Mouse (Mus musculus) left cerebral cortex, adult 2 months (tissue): ENCODE measurements around the gene Stom. TPM values are rescaled to one million over a fixed set of nuclear protein-coding genes. Genes with fewer than 3 reads are reported as not detected.

Experiments
- DNase-seq, 2 experiments: peaks; one replicate each; pipeline ENCODE4 v3.0.0; 2021 to 2022; ENCODE audit warnings: low spot score in 2 of 2, mixed read lengths in 1 of 2; ENCODE audit errors: extremely low spot score in 1 of 2
- H3K27ac ChIP-seq: fragments of 200-600 bp; 2 replicates; pipeline ENCODE4 v1.8.1; 2022
- H3K4me3 ChIP-seq: fragments of 200-600 bp; 2 replicates; pipeline ENCODE4 v1.8.1; 2022
- CTCF ChIP-seq: fragments of 200-600 bp; IDR thresholded peaks from 2 replicates; pipeline ENCODE4 v1.8.1; 2022; ENCODE audit warnings: antibody characterized with exemption, mild to moderate bottlenecking, moderate library complexity
- intact Hi-C: fragments of 180-260 bp; cut with DNase I; formaldehyde crosslinking; loops from one replicate; pipeline ENCODE4 v1.15.1; 2025
- long read RNA-seq, 2 experiments: library from polyadenylated mRNA; stranded (forward); transcript quantifications; one replicate each; pipeline ENCODE4 v2.0.0; 2021; ENCODE audit warnings: borderline mapping rate in 2 of 2
- total RNA-seq, 2 experiments: library from RNA; stranded (reverse); gene quantifications; 2 replicates each; pipeline ENCODE4 v1.2.3; 2021

The Stom gene
- total RNA-seq = 1 to 10 TPM; 6.3 to 6.7 TPM
- long read RNA-seq, experiment 1, partial matches to known transcripts = 0 of 4 reads
- long read RNA-seq, experiment 1, other reads (novel, unspliced or antisense) = 1 of 4 reads
- long read RNA-seq, experiment 2, transcript Stom-201 (7 exons, 2,787 nt) = major isoform, 6 of 8 reads
- long read RNA-seq, experiment 2, partial matches to known transcripts = 1 of 8 reads
- long read RNA-seq, experiment 2, other reads (novel, unspliced or antisense) = 1 of 8 reads

DNA sequence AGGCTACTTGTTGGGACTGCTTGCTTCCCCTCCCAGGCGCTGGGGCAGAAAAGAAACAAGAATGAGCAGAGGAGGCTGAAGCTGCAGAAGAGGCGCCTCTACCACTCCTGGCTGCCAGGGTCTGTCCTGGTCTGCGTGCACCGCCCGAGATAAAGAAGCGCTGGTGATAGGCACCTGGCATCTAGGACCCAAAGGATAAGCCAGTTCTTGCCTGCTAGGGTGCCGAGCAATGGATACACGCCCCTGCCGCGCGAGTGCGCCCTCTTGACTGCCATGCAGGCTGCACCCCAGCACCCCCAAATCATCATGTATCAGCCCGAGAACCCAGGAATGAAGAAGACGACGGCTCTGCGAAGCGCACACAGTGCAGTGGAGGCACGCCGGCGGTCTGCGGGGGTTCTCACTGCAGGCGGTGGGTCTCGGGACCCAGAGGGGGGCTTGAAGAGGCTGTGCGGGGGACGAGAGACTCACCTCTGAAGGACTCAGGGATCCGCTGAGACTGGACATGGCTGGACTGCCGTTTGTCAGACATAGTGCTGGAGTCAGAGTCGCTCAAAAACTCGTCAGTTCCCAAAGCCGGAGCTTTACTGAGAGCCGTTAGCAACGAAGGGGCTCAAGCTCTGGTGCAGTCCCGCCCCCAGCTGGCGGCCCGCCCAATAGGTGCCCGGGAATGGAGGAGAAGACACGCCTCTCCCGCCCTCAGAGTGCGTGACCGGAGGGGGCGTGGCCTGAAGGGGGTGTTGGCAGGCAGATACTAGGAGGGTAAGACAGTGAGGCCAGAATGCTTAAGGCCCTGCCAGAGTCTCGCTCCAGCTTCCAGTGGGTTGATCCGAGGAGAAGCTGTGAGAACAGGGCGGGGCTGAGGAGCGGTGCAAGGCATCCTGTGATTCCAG, at the start of gene Stom:
TSS of gene Stom (minus strand) at position 589 of the 893 bp plus-strand sequence.
- peak within 1 kb of the TSS; percentile 60 for H3K27ac ChIP-seq
- no peak; the same call in 1 of the 2 replicates for TF ChIP-seq CTCF
- intact Hi-C loops = no loop called here
- H3K4me3 ChIP-seq = peak within 1 kb of the TSS; percentile 66
- DNase-seq = peak; percentile 95 to 96

DNA sequence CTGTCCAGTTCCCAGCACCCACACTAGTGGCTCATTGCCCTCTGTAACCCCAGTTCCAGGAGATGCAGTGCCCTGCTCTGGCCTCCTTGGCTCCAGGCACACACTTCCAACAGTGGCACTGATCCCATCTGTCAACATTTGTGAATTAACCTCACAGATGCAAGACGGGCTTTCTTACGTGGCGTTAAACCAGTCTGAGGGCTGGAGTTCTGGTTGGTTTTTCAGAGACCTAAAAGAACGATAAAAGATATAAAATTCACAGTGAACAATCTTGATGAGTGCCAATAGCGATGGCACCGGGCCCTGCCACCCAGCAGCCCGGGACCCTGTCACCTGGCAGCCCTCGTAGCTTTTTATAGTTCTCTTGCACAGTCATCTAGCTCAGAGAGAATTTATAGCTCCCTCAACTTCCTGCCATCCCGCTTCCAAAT, 48.7 kb upstream of the Stom start:
- no peak for TF ChIP-seq CTCF
- intact Hi-C loops = no loop called here
- no peak overlapping the region for H3K4me3 ChIP-seq
- H3K27ac ChIP-seq = no peak overlapping the region
- DNase-seq = no peak

DNA sequence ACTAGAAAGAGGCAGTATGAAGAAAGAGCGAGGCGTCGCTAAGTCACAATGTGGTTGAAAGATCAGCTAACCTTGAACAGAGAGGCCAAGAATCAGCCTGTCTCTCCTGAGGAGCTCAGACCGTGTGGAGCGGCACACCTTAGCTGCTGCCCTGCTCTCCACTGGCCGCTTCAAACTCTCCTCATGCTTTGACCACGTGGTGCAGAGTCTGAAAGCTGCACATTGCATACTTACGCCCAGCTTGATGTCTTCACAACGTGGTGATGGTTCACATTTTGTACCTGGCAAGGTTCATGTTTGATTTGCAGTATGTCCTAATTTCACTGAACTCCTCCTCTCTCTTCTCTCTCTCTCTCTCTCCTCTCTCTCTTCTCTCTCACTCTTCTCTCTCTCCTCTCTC, 42.5 kb upstream of the Stom start:
- Histone ChIP-seq H3K27ac (no peak overlapping the region), H3K4me3 (no peak overlapping the region)
- no peak for TF ChIP-seq CTCF
- intact Hi-C loops = no loop called here
- no peak for DNase-seq

DNA sequence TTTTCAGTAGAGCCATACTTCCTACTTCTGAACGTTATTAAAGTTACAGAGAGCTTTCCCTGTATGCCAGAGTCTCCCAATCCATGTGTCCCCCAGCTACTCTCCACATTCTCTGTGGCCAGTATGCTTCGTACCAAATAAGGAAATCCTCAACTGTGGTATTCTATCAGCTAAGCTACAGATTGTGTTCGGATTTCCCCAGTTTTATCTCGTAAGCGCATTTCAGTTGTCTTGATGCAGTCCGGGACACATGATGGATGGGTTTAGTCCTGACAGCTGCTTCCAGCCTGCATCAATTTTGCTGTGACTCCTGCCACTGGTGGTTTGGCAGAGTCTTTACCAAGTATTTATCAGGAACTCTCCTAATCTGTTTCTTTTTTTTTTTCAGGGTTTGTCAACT, 40.8 kb upstream of the Stom start:
- DNase-seq = no peak
- intact Hi-C loops = no loop called here
- TF ChIP-seq CTCF = no peak
- Histone ChIP-seq H3K4me3 (no peak overlapping the region), H3K27ac (no peak overlapping the region)

DNA sequence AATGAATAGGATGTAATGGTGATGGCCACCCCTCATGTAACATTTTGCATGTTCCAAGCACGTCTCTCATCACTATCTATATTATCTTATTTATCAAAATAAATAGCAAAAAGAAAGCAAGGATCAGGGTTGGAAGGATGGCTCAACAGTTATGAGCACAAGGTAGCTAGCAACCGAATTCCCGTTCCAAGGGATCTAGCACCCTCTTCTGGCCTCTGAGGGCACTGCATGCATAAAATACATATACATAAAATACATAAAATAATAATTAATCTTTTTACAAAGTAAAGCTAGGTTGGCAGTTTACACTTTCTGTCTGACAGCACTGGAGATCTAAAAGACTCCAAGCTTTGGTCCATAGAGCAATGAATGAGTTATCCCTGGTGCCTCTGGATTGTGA, 36.2 kb upstream of the Stom start:
- Histone ChIP-seq H3K27ac (no peak overlapping the region), H3K4me3 (no peak overlapping the region)
- intact Hi-C loops = no loop called here
- DNase-seq = no peak
- TF ChIP-seq CTCF = peak; percentile 57

DNA sequence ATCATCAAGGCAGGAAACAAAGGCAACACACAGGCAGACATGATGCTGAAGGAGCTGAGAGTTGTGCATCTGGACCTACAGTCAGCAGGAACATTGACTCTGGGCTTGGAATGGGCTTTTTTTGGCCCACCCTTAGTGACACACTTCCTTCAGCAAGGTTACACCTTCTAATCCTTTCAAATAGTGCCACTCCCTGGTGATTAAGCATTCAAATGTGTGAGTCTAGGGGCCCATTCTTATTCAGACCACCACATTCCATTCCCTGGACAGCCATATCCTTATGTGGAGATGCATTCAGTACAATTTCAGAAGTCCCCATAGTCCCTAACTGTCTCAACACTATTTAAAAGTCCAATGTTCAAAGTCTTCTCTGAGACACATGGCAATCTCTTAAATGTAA, 33.9 kb upstream of the Stom start:
- no peak for DNase-seq
- intact Hi-C loops = no loop called here
- no peak overlapping the region for H3K27ac ChIP-seq
- no peak for TF ChIP-seq CTCF
- no peak overlapping the region for H3K4me3 ChIP-seq

DNA sequence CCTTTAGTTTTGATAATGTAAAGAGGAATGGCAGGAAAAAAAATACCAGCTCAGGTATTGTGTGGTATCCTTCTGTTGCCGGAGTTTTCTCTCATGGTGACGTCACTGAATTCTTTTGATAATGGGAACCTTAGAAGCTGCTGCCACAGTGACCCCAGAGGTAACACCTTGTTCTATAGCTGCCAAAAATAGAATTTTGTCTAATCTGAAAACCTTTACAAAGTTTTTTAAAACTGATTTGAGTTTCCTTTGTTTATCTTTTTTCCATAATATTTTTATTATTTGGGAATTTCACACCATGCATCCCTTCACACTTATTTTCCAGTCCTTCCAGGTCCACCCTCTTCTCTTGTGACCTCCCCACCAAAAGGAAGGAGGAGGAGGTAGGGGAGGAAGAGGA, 30.9 kb upstream of the Stom start, which contains the start of gene 4930568D16Rik:
TSS of gene 4930568D16Rik (minus strand) at position 101 of the 400 bp plus-strand sequence.
- Histone ChIP-seq H3K4me3 (no peak within 1 kb of the TSS), H3K27ac (no peak within 1 kb of the TSS)
- no peak for TF ChIP-seq CTCF
- DNase-seq = no peak
- intact Hi-C loops = no loop called here

DNA sequence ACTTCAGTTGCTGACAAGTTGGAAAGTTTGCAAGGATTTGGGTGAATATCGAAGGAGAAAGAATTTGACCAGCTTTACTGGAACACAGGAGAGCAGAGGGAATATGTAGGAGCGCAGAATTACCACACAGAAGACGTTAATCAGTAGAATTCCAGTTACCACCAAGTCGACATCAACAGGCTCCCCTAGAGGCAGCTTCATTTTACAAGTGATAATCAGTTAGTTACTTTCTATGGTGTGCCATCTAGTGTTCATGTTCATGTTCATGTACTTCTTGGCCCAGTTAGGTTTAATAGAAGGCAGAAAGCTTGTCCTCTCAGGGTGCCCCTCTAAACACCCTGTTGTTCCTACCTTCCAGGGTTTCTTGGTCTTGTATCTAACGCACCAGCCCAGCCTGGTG, 12.4 kb upstream of the Stom start:
- H3K27ac ChIP-seq = no peak overlapping the region
- no peak overlapping the region for H3K4me3 ChIP-seq
- intact Hi-C loops = loop anchor here (2.0 to 5.0 kb wide), 2 partner anchors 50 to 137 kb away; no protein-coding TSS in a partner anchor
- no peak for DNase-seq
- TF ChIP-seq CTCF = peak; percentile 66

DNA sequence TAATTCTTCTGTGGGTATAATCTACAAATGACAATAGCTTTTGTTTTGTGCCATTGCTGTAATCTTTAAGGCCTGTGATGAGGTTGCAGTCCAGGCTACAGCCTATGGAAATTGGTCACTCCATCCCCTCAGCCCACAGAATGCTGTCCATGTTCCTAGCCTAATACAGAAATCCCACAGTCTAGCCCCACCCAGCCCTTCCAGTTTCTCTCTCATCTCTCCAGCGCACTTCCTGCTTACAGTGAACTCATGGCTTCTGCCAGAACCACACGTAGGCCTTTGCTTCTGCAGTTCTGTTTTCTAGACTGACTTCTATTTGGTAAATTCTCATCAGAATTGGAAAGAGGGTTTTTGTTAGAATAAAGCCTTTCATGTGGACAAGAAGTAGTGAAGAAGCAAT, 9.2 kb upstream of the Stom start:
- intact Hi-C loops = loop anchor here (5.0 kb wide), 1 partner anchor 134 kb away; no protein-coding TSS in a partner anchor
- Histone ChIP-seq H3K4me3 (no peak overlapping the region), H3K27ac (no peak overlapping the region)
- TF ChIP-seq CTCF = no peak
- no peak for DNase-seq

DNA sequence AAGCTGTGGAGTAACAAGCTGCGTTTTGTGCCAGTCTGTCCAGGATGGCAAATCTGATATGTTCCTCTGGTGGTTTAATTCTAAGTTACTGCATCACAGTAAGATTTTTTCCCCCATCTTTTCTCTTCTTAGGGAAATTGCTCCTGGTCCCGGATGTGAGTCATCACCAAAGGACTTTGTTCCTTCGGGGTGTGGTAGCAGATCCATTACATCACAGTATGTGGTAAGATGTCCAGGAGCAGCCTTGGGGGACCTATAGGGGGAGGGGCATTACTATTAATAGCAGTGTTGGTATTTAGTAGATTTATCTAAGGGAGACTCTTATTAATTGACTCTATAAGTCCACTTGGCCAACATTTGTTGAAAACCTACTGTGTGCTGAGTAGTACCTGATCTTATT, 5.8 kb upstream of the Stom start:
- no peak for DNase-seq
- intact Hi-C loops = no loop called here
- Histone ChIP-seq H3K4me3 (no peak overlapping the region), H3K27ac (no peak overlapping the region)
- TF ChIP-seq CTCF = no peak

DNA sequence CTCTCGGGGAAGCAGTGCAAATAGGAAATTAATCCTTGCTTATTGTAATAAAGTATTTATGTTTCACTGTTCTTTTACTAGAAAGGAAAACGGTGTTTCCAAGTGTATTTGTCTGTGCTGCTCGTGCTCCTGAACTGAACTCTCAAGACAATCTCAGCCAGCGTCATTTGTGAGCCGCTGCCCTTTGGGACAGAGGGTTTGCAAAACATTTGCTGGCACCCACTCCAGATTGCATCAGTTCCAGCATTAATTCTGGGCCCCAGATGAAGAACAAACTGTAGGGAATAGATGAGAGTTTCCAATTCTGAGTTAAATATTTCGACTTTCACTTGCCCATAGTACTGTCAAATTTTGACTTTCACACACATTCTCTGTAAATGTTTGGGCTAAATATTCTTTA, 1.9 kb upstream of the Stom start:
- intact Hi-C loops = no loop called here
- TF ChIP-seq CTCF = no peak
- Histone ChIP-seq H3K4me3 (no peak overlapping the region), H3K27ac (no peak overlapping the region)
- no peak for DNase-seq

DNA sequence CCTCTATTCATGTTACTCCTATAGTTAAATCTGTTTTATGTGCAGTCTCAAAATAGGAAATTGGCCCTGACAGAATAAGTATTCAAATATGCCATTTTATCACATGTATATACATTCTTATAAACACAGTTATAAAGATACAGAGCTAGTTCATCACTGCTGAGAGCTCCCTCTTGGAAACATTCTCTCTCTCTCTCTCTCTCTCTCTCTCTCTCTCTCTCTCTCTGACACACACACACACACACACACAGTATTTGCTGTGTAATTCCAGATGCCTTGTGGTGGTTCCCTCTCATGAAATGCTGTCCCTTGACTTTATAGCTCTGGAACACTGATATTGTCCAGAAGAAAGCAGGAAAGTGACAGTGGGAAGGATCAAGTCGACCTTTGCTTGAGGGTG, 1.3 kb upstream of the Stom start:
- DNase-seq = no peak
- intact Hi-C loops = no loop called here
- no peak overlapping the region for H3K4me3 ChIP-seq
- no peak overlapping the region for H3K27ac ChIP-seq
- no peak for TF ChIP-seq CTCF
